Mouse (Mus musculus) olfactory bulb, adult 2 months (tissue): ENCODE data around the gene Hspb6.

Source experiments
- CTCF ChIP-seq: fragments of 200-500 bp; IDR thresholded peaks from 2 replicates; pipeline ENCODE4 v1.5.1; 2012; ENCODE audit warnings: low read depth, mild to moderate bottlenecking, low read length, moderate library complexity; ENCODE audit not compliant: insufficient read depth
- POLR2A ChIP-seq: fragments of 200-500 bp; IDR thresholded peaks from 2 replicates; pipeline ENCODE4 v1.6.1; 2012; ENCODE audit warnings: mild to moderate bottlenecking, low read depth, low read length, moderate library complexity; ENCODE audit not compliant: insufficient read depth

DNA sequence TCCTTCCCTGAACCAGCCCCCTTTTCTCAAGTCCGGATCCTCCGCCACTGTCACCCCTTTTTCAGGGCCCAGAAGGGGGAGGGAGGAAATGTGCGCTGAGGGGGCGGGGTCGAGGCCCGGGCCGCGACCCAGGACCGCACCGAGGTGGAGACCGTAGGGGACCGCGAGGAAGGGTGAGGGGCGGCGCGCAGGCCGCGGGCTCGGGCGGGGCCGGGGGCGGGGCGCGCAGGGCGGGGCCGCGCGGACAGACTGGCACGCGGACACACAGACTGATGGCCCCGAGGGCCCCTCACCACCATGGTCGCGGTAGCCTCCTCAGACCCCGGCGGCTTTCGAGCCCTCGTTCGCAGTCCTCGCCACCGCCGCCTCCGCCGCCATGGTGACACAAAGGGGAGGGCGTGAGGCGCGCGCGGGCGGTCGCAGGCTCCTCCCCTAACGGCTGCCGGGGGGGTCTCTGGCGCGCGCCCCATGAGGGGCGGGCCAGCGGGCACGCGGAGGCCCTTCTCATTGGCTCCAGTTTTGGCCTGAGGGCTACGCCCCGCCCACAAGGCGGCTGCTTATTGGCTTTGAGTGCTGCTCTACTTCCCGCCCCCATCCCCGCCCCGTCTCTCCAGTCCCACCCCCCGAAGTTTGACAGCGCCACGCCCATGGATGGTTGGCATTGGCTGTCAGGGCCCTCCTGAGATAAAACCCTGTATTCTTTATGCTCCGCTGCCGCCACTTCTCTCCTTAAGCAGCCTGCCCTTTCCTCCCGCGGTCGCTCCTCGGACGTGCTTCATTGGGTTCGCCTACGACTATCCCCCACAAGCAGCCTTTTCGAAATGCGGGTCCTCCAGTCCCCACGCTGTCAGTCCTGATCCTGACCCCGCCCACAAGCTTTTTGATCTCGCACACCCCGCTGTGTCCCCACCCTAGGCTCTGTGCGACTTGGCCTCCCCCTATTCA is 17.1 kb upstream of the Hspb6 start, which contains the start of gene Arhgap33:
- TF ChIP-seq CTCF (no peak), POLR2A (no peak)
